Mouse (Mus musculus) bone marrow macrophage, adult 2 months (primary cell): Measurements from ENCODE around the gene Snrpd3.

Source experiments
- CTCF ChIP-seq: IDR thresholded peaks from 2 replicates; pipeline ENCODE4 v1.5.1; 2012; ENCODE audit warnings: low read depth, mild to moderate bottlenecking, low read length, moderate library complexity
- POLR2A ChIP-seq: IDR thresholded peaks from 2 replicates; pipeline ENCODE4 v1.6.1; 2012; ENCODE audit warnings: mild to moderate bottlenecking, low read depth, low read length, borderline replicate concordance

GRCm38 (mm10) chr10:75482919-75483483 lies 34.4 kb upstream of the Snrpd3 start:
- TF ChIP-seq CTCF (no peak), POLR2A (no peak)
